Mouse (Mus musculus): ENCODE measurements around the gene Tnfsf10. TPM values are rescaled to one million over a fixed set of nuclear protein-coding genes. Genes with fewer than 3 reads are reported as not detected.

Gene Tnfsf10
- total RNA-seq, 2 experiments from 2014 or later = 5.1 to 7.6 TPM

GRCm38 (mm10) chr3:27293645-27294385 is 23.0 kb upstream of the Tnfsf10 start:
- DNase-seq = no peak
- intact Hi-C loops (cut with DNase I; ENCODE audit: low total_unique reads) = no loop called here

DNA sequence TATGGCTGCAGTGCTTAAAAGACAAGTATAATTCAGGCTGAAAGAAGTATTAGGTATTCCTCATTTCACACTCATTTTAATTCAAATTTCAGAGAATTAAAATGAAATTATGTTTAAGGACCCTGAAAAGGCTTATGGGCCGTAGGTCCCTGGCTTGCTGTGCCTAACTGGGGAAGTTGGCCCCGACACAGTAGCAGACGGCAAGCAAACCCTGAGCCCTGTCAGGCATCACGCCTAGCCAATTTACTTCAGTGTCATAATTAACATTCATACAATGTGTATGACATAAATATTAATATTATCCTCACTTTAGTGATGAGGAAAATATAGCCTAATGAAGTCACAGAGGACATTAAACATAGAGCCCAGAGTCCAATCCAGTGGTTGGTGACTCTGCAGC is 16.4 kb upstream of the Tnfsf10 start:
- intact Hi-C loops (cut with DNase I; ENCODE audit: low total_unique reads) = no loop called here
- no peak for DNase-seq

GRCm38 (mm10) chr3:27302339-27303022 is 14.3 kb upstream of the Tnfsf10 start:
- no peak for DNase-seq
- intact Hi-C loops (cut with DNase I; ENCODE audit: low total_unique reads) = no loop called here

- DNase-seq = no peak
- intact Hi-C loops (cut with DNase I; ENCODE audit: low total_unique reads) = no loop called here
These were observed 10.0 kb upstream of the Tnfsf10 start for GRCm38 (mm10) chr3:27306815-27307214.

GRCm38 (mm10) chr3:27310973-27311372 is 5.9 kb upstream of the Tnfsf10 start:
- DNase-seq = peak; percentile 35
- intact Hi-C loops (cut with DNase I; ENCODE audit: low total_unique reads) = no loop called here

DNA sequence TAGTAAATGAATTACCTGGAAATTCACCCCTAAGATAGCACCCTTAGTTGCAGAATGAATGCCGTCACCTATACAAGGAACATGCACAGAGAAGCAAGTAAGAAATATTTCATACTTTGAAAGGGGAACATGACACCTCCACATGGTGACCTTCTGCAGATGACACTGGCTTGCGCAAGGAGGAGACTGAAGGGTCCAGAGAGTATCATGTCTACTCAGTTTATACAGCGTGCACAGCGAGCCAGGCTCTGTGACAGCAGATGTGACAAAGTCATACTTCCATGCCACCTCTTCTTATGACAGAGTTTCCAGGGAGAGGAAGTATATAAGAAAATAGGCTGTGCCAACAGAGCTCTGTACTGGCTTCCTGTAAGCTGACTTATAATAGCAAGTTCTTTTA is 5.4 kb upstream of the Tnfsf10 start:
- no peak for DNase-seq
- intact Hi-C loops (cut with DNase I; ENCODE audit: low total_unique reads) = no loop called here

GRCm38 (mm10) chr3:27314506-27315164 is 2.2 kb upstream of the Tnfsf10 start:
- intact Hi-C loops (cut with DNase I; ENCODE audit: low total_unique reads) = no loop called here
- DNase-seq = no peak

DNA sequence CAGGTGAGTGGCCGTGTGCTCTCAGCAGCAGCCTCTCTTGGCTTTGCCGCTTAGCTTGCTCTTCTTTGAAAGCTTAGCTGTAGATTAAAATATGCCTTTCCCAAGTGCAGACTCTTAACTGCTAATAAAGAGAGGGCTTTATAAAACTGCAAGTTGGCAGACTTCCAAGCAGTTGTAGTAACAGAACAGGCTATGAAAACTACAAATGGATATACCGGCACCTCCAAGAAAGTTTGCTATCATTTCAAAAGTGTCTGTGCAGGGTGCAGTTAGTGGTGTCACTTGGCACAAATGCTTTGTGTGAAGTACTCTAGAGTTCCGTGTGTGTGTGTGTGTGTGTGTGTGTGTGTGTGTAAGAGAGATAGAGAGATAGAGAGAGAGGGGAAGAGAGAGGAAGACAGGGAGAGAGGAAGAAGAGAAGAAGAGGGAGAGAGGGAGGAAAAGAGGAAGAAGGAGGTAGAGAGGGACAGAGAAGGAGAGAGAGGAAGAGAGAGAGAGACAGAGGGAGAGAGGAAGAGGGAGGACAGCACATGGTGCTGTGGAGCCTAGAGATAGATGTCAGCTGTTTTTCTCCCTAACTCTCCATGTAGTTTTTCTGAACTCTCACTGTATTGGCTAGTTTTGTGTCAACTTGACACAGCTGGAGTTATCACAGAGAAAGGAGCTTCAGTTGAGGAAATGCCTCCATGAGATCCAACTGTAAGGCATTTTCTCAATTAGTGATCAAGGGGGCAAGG is 628 bp downstream of the Tnfsf10 start:
- no peak for DNase-seq
- intact Hi-C loops (cut with DNase I; ENCODE audit: low total_unique reads) = no loop called here

- intact Hi-C loops (cut with DNase I; ENCODE audit: low total_unique reads) = no loop called here
- DNase-seq = no peak
These were observed 2.8 kb downstream of the Tnfsf10 start for GRCm38 (mm10) chr3:27319650-27320049.

DNA sequence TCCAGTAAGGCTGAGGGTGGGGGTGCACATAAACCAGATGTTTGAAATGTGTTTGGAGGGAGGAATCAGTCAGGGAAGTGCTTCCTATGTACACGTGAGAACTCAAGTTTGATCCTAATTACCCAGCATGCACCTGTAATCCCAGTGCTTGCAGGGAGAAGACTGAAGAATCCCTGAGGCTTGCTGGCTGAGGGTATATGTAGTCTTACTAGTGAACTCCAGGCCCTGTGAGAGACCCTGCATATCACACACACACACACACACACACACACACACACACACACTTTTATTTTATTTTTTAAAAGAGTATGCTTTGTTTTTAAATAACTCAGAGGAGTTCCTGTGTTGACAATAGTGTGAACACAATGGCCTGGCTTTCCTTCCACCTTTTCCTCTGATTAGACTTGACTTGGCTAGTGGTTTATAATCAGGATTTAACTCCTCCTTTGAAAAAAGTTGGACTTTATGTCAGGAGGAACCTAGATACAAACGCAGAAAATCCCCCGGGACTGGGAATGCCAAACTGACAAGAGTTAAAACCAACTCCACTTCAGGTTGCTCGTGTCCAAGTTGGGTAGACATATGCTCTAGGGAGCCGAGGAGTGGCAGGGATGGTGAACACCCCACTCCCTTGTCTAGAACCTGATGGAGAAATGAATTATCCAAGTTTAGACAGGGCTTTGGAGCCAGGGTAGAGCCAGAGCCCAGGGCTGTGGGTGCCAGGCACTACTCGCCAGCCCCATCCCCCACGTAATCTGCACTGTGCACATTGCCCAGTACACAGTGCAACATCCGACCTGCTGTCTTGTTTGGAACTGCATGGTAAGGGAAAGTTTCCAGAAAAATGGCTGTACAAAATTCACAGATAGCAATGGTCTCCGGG is 4.0 kb downstream of the Tnfsf10 start:
- intact Hi-C loops (cut with DNase I; ENCODE audit: low total_unique reads) = no loop called here

DNA sequence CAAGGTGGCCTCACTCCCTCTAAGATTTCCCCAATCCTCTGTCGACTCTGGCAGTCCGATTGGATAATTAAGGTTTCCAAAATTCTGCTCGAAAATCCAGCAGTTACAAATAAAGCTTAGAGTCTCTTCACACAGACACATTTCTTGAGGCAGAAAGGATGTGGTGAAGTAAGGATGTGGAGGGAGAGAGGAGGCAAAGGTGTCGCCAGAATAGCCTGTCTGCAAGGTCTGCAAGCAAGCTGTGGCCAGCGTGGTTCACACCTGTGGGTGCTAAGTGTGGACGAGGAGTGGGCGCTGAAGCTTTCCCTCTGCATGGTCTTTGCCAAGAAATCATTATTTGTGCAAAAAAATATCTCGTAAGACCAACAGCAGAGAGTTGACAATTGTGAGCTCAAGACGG is 5.8 kb downstream of the Tnfsf10 start:
- intact Hi-C loops (cut with DNase I; ENCODE audit: low total_unique reads) = no loop called here

More for the DNA sequence above, 4.0 kb downstream of the Tnfsf10 start:
- DNase-seq = no peak

DNA sequence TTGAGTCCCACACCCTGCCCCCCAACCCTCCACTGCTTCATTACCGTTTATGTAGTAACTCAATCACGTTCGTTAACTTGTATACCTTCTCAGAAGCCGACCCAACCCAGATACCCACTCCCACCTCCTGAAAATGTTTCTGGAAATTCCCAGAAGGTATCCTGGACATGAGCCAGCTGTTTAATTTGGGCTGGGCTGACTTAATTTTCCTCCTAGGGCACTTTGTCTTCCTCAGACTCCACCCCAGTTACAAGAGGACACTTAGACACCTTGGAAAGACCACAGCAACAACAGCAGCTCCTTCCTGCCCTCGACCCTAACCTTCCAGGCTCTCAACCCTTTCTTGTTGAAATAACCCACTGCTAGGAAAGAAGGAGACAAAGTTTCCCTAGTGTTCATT is 6.7 kb downstream of the Tnfsf10 start:
- DNase-seq = no peak
- intact Hi-C loops (cut with DNase I; ENCODE audit: low total_unique reads) = no loop called here

More for the DNA sequence above, 5.8 kb downstream of the Tnfsf10 start:
- no peak for DNase-seq

- intact Hi-C loops (cut with DNase I; ENCODE audit: low total_unique reads) = no loop called here
- DNase-seq = no peak
These were observed 9.9 kb downstream of the Tnfsf10 start for GRCm38 (mm10) chr3:27326633-27327191.

DNA sequence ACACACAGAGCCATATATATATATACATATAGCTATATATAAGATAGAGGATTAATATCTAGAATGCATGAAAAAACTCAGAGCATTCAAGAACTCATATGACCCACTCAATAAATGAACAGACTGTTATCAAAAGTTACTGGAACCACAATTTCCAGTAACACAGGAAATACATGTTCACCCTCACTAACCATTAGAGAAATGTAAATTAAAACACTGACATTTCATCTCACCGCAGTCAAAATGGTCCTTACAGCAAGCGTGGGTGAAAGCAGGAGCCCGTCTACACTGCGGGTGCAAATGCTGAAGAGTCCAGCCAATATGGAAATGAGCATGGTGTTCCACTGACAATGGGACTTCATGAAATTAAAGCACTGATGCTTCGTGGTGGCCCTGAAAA is 13.9 kb downstream of the Tnfsf10 start:
- intact Hi-C loops (cut with DNase I; ENCODE audit: low total_unique reads) = no loop called here

DNA sequence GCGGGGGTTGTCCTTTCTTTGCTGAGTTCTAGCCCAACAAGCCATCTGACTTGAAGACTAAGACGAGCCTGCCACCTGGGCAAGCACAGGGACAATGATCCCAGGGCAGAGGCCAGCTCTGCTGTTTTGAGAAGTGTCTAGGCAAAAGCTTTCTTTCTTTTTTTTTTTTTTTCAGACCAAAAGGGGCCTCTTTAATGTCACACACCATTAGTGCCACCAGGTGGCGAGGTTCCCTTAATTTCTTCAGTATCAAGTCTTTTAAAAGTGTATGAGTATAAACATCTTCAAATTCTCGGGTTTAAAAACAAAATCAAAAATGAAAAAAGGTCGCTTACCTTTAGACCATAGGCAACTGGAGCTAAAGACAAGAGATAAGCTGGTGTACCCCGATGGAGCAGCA is 21.6 kb downstream of the Tnfsf10 start:
- peak; percentile 29 for DNase-seq
- intact Hi-C loops (cut with DNase I; ENCODE audit: low total_unique reads) = no loop called here

More for the DNA sequence above, 13.9 kb downstream of the Tnfsf10 start:
- DNase-seq = no peak

DNA sequence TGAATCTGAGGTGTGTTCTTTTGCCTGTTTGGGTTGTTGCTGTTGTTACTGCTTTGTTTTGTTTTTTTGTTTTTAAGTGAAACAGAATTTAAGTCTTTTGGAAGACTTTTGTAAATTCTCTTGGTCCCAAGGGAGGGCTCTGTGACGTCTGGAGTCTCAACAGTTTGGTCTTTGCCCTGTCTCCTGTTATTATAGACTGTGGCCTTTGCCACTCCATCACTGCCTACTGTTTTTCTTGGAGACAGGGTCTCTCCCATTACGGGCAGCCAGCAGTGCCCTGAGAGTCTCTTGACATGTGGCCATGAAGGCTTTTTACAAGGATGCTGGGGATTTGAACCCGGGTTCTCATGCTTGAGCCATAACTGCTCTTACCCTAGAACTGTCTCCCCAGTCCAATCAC is 22.1 kb downstream of the Tnfsf10 start:
- intact Hi-C loops (cut with DNase I; ENCODE audit: low total_unique reads) = no loop called here
- no peak for DNase-seq

- no peak for DNase-seq
- intact Hi-C loops (cut with DNase I; ENCODE audit: low total_unique reads) = loop anchor here (10.0 kb wide), 1 partner anchor 66 kb away; no protein-coding TSS in a partner anchor
These were observed 23.9 kb downstream of the Tnfsf10 start for GRCm38 (mm10) chr3:27340757-27341156.

DNA sequence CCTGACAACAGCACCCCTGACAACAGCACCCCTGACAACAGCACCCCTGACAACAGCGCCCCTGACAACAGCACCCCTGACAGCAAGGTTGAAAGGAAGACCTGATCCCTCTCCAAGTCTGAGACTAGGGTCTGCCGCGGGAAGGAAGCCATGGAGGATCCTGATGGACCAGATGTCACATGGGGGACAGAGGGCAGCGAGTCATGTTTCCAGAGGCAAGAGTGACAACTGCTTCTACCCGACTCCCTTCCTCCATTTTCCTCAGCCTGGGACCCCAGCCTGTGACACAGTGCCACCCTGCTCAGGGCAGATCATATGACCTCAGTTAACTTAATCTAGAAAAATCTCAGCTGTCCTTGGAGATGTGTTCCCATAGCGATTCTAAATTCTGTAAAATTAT is 25.6 kb downstream of the Tnfsf10 start:
- DNase-seq = no peak
- intact Hi-C loops (cut with DNase I; ENCODE audit: low total_unique reads) = loop anchor here (10.0 kb wide), 1 partner anchor 68 kb away; no protein-coding TSS in a partner anchor
